Mouse (Mus musculus) kidney, adult 10 weeks (tissue): ENCODE data around the gene Zfp943. TPM values are rescaled to one million over a fixed set of nuclear protein-coding genes. Genes with fewer than 3 reads are reported as not detected.

Experiments
- polyA plus RNA-seq: library from polyadenylated mRNA; stranded (reverse); fragments of 350-450 nt; fragmentation: Illumina TruSeq; extraction: RNeasy Lipid Tissue Mini Kit (QIAGEN cat#74804); gene quantifications from one replicate; pipeline ENCODE4 v1.2.3, GENCODE M21; 2014; ENCODE audit warnings: low read depth, low replicate concordance

Zfp943 gene
- 70.5 TPM for polyA plus RNA-seq

GRCm38 (mm10) chr17:21962107-21962907 is at the start of gene Zfp943, which contains the start of gene Zfp942:
TSS of gene Zfp943 (plus strand) at chr17:21962552.
TSS of gene Zfp942 (minus strand) at chr17:21962464.

Other genes starting within 250 kb of the Zfp943 start
- gene Zfp229, start 231.8 kb upstream of the Zfp943 start, polyA plus RNA-seq: 23.9 TPM
- gene Zfp820, start 116.8 kb upstream of the Zfp943 start, polyA plus RNA-seq: 6.5 TPM
- gene Zfp995, start 52.6 kb upstream of the Zfp943 start, polyA plus RNA-seq: 14.4 TPM
- gene Zfp942, start 88 bp upstream of the Zfp943 start, polyA plus RNA-seq: 63.2 TPM
- 7.5 TPM for gene Zfp947, start 203.6 kb downstream of the Zfp943 start, polyA plus RNA-seq